Mouse (Mus musculus) MEL (cell line): ENCODE results near the gene Vat1.

ENCODE experiments used
- CTCF ChIP-seq, 3 experiments: IDR thresholded peaks in 2 of 3; conservative IDR thresholded peaks in 1 of 3; 2 replicates each; pipeline ENCODE4 v1.5.1; 2011 to 2012; ENCODE audit warnings: low read length in 3 of 3, low read depth in 2 of 3, mild to moderate bottlenecking in 2 of 3, improper control_type of control experiment in 1 of 3, inconsistent platforms in 1 of 3, mixed read lengths in 1 of 3, moderate library complexity in 1 of 3; ENCODE audit not compliant: control insufficient read depth in 1 of 3, insufficient read depth in 1 of 3, poor library complexity in 1 of 3, severe bottlenecking in 1 of 3
- ELF1 ChIP-seq: IDR thresholded peaks from 2 replicates; pipeline ENCODE4 v1.6.1; 2014; ENCODE audit warnings: low read depth, mild to moderate bottlenecking, inconsistent platforms, low read length, improper control_type of control experiment, moderate library complexity
- ETS1 ChIP-seq: IDR thresholded peaks from 2 replicates; pipeline ENCODE4 v1.6.1; 2012; ENCODE audit warnings: low read depth, mild to moderate bottlenecking, inconsistent platforms, low read length, improper control_type of control experiment, moderate library complexity
- MAX ChIP-seq: IDR thresholded peaks from 2 replicates; pipeline ENCODE4 v1.6.1; 2011; ENCODE audit warnings: low read length, improper control_type of control experiment
- MYB ChIP-seq: IDR thresholded peaks from 2 replicates; pipeline ENCODE4 v1.6.1; 2011; ENCODE audit warnings: mild to moderate bottlenecking, low read depth, low read length, improper control_type of control experiment
- POLR2A ChIP-seq, 2 experiments: IDR thresholded peaks; 2 replicates each; pipeline ENCODE4 v1.6.1; 2011 to 2012; ENCODE audit warnings: low read length in 2 of 2, mild to moderate bottlenecking in 2 of 2, control low read depth in 1 of 2, improper control_type of control experiment in 1 of 2, low read depth in 1 of 2, moderate library complexity in 1 of 2; ENCODE audit not compliant: control insufficient read depth in 1 of 2, insufficient read depth in 1 of 2, poor library complexity in 1 of 2
- TCF12 ChIP-seq: IDR thresholded peaks from 2 replicates; pipeline ENCODE4 v1.6.1; 2014; ENCODE audit warnings: low read depth, mild to moderate bottlenecking, inconsistent platforms, low read length, improper control_type of control experiment, moderate library complexity
- ZC3H11A ChIP-seq: IDR thresholded peaks from 2 replicates; pipeline ENCODE4 v1.6.1; 2012; ENCODE audit warnings: low read depth, mild to moderate bottlenecking, inconsistent platforms, low read length, improper control_type of control experiment
- ZKSCAN1 ChIP-seq: IDR thresholded peaks from 2 replicates; pipeline ENCODE4 v1.6.1; 2012; ENCODE audit warnings: low read depth, mild to moderate bottlenecking, inconsistent platforms, low read length, improper control_type of control experiment, moderate library complexity
- ZNF384 ChIP-seq: IDR thresholded peaks from 2 replicates; pipeline ENCODE4 v1.6.1; 2012; ENCODE audit warnings: low read depth, mild to moderate bottlenecking, inconsistent platforms, low read length, improper control_type of control experiment

- TF ChIP-seq ELF1 (no peak; the same call in 1 of the 2 replicates), POLR2A (IDR thresholded peaks at IDR 0.05; ENCODE audit: control insufficient read depth in 1 of 2, insufficient read depth in 1 of 2, low read depth in 1 of 2, low read length in 2 of 2, poor library complexity in 1 of 2) (peak in 1 of 2 experiments; percentile 33; a peak in 1 of 4 replicates), CTCF (IDR thresholded peaks at IDR 0.05 in 2 of 3, conservative IDR thresholded peaks at IDR 0.05 in 1 of 3; ENCODE audit: control insufficient read depth in 1 of 3, insufficient read depth in 1 of 3, low read depth in 2 of 3, low read length in 3 of 3, poor library complexity in 1 of 3, severe bottlenecking in 1 of 3) (no peak; a peak in 1 of 6 replicates), ETS1 (peak; percentile 91), ZNF384 (peak; percentile 85), MYB (peak; percentile 93), MAX (no peak), ZC3H11A (no peak), ZKSCAN1 (no peak), TCF12 (peak; percentile 97)
Observed at GRCm38 (mm10) chr11:101485509-101486028, 19.5 kb upstream of the Vat1 start.
